Mouse (Mus musculus): Measurements from ENCODE around the gene Tinag. TPM values are rescaled to one million over a fixed set of nuclear protein-coding genes. Genes with fewer than 3 reads are reported as not detected.
"Not testable (repeated sequence)": the region's sequence is repeated elsewhere in the genome, so short reads cannot be mapped to it uniquely, and the experiment has no call there.

Tinag gene
- polyA plus RNA-seq (2014; fragmentation: Nextera tagmentation; extraction: Ambion mirVana) = 0.09 and 0.25 TPM in 2 replicates

GRCm38 (mm10) chr9:77045585-77045984 is at the start of gene Tinag:
Gene Tinag (minus strand): TSS chr9:77045794.
- no peak for ATAC-seq (ENCODE audit: low FRiP score)
- 64% methylated on average over 2 of the region's 2 CpGs for WGBS

GRCm38 (mm10) chr9:77083221-77083620 is 37.6 kb upstream of the Tinag start:
- not testable (repeated sequence) for H3K4me3 ChIP-seq (ENCODE audit: low read depth, low read length); ATAC-seq (ENCODE audit: low FRiP score); H3K27me3 ChIP-seq (ENCODE audit: control insufficient read depth, insufficient read depth, low read length); H3K9me3 ChIP-seq (ENCODE audit: control insufficient read depth, low read length); H3K36me3 ChIP-seq (ENCODE audit: control insufficient read depth, insufficient read depth, low read length); H3K27ac ChIP-seq (ENCODE audit: low read depth, low read length); H3K4me1 ChIP-seq (replicated peaks; ENCODE audit: control insufficient read depth, insufficient read depth, low read length); H3K4me2 ChIP-seq (replicated peaks; ENCODE audit: low read depth, low read length); DNase-seq (ENCODE audit: low spot score); H3K9ac ChIP-seq (ENCODE audit: low read depth, low read length)
- WGBS = 90% methylated on average over 1 of the region's 1 CpGs

More at GRCm38 (mm10) chr9:77045585-77045984, at the start of gene Tinag:
- Histone ChIP-seq H3K4me1 (replicated peaks; ENCODE audit: control insufficient read depth, insufficient read depth, low read length) (no peaks in the 10 kb centered on the region), H3K4me3 (ENCODE audit: low read depth, low read length) (no peak within 1 kb of the TSS), H3K36me3 (ENCODE audit: control insufficient read depth, insufficient read depth, low read length) (no peaks in the 10 kb centered on the region), H3K27me3 (ENCODE audit: control insufficient read depth, insufficient read depth, low read length) (no peaks in the 10 kb centered on the region), H3K27ac (ENCODE audit: low read depth, low read length) (no peak within 1 kb of the TSS), H3K9me3 (ENCODE audit: control insufficient read depth, low read length) (no peaks in the 10 kb centered on the region), H3K9ac (ENCODE audit: low read depth, low read length) (no peak within 1 kb of the TSS), H3K4me2 (replicated peaks; ENCODE audit: low read depth, low read length) (no peak within 1 kb of the TSS)
- no peak for DNase-seq (ENCODE audit: low spot score)

DNA sequence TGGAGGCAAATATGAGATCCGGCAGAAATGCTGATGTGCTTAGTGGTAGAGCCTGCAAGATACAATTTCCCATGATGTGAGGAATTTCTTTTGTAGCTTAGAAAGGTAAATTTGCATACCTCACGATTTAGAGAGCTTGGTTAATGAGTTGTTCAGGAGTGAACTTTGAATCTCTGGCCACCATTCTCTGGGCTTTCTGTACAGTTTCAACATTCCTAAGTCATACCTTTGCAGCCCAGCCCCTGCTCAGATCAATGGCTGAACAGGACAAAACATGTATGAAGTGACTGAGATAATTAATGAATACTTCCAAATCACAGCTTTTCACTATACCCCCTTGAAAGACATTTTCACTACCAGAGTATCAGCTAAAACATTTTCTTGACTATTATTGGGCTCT is 26.1 kb upstream of the Tinag start:
- no peaks in the 10 kb centered on the region for H3K4me1 ChIP-seq (replicated peaks; ENCODE audit: control insufficient read depth, insufficient read depth, low read length)
- 82% methylated on average over 2 of the region's 2 CpGs for WGBS
- H3K27ac ChIP-seq (ENCODE audit: low read depth, low read length) = no peak overlapping the region
- no peaks in the 10 kb centered on the region for H3K27me3 ChIP-seq (ENCODE audit: control insufficient read depth, insufficient read depth, low read length)
- H3K9ac ChIP-seq (ENCODE audit: low read depth, low read length) = no peak overlapping the region
- ATAC-seq (ENCODE audit: low FRiP score) (no peak), DNase-seq (ENCODE audit: low spot score) (no peak)
- no peak overlapping the region for H3K4me2 ChIP-seq (replicated peaks; ENCODE audit: low read depth, low read length)
- no peaks in the 10 kb centered on the region for H3K9me3 ChIP-seq (ENCODE audit: control insufficient read depth, low read length)
- H3K4me3 ChIP-seq (ENCODE audit: low read depth, low read length) = no peak overlapping the region
- no peaks in the 10 kb centered on the region for H3K36me3 ChIP-seq (ENCODE audit: control insufficient read depth, insufficient read depth, low read length)

- Histone ChIP-seq H3K4me2 (replicated peaks; ENCODE audit: low read depth, low read length) (no peak overlapping the region), H3K27ac (ENCODE audit: low read depth, low read length) (no peak overlapping the region), H3K36me3 (ENCODE audit: control insufficient read depth, insufficient read depth, low read length) (no peaks in the 10 kb centered on the region), H3K9ac (ENCODE audit: low read depth, low read length) (no peak overlapping the region), H3K4me3 (ENCODE audit: low read depth, low read length) (no peak overlapping the region), H3K9me3 (ENCODE audit: control insufficient read depth, low read length) (no peaks in the 10 kb centered on the region), H3K27me3 (ENCODE audit: control insufficient read depth, insufficient read depth, low read length) (no peaks in the 10 kb centered on the region), H3K4me1 (replicated peaks; ENCODE audit: control insufficient read depth, insufficient read depth, low read length) (no peaks in the 10 kb centered on the region)
- DNase-seq (ENCODE audit: low spot score) (no peak), ATAC-seq (ENCODE audit: low FRiP score) (no peak)
- WGBS = 89% methylated on average over 4 of the region's 4 CpGs
These were observed 11.0 kb upstream of the Tinag start for GRCm38 (mm10) chr9:77056611-77057010.

DNA sequence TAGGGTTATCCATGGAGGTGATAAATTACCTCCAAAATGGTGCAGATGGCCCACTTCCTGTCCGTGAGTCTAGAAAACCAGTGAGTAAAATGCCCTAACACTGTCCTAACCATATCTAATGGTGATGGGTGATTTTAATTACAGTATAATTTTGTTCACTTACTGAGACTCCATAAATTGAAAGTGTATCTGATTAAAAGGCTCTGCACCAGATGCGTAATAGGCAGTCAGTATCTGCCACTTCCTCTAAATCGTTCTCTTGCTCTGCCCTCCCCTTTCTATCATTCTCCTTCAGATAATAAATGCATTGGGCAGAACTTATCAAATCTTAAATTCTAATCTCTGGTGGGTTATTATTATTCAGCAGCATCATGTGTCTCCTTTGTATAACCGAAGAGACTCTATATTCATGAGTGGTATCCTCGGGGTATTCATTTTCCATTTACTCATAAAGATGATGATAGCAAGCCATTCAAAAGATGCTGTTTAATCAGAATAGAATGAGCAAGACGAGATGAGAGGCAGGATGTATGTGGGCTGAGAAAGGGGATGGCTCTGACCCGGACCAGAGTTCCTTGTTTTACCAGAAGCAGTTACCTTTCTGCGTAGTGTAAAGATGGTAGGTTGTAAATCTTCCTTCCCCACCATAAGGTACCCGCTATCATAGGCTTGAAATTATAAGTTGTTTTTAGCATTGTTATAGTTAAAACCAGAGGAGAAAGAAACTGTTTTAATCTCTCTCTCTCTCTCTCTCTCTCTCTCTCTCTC is 9.0 kb upstream of the Tinag start:
- H3K9ac ChIP-seq (ENCODE audit: low read depth, low read length) = no peak overlapping the region
- DNase-seq (ENCODE audit: low spot score) (no peak), ATAC-seq (ENCODE audit: low FRiP score) (peak; percentile 70)
- H3K9me3 ChIP-seq (ENCODE audit: control insufficient read depth, low read length) = no peaks in the 10 kb centered on the region
- no peaks in the 10 kb centered on the region for H3K27me3 ChIP-seq (ENCODE audit: control insufficient read depth, insufficient read depth, low read length)
- no peaks in the 10 kb centered on the region for H3K36me3 ChIP-seq (ENCODE audit: control insufficient read depth, insufficient read depth, low read length)
- H3K4me1 ChIP-seq (replicated peaks; ENCODE audit: control insufficient read depth, insufficient read depth, low read length) = no peaks in the 10 kb centered on the region
- H3K4me2 ChIP-seq (replicated peaks; ENCODE audit: low read depth, low read length) = no peak overlapping the region
- WGBS = 81% methylated on average over 9 of the region's 9 CpGs
- H3K27ac ChIP-seq (ENCODE audit: low read depth, low read length) = no peak overlapping the region
- no peak overlapping the region for H3K4me3 ChIP-seq (ENCODE audit: low read depth, low read length)

- 78% methylated on average over 2 of the region's 2 CpGs for WGBS
- DNase-seq (ENCODE audit: low spot score) (no peak), ATAC-seq (ENCODE audit: low FRiP score) (no peak)
- Histone ChIP-seq H3K36me3 (ENCODE audit: control insufficient read depth, insufficient read depth, low read length) (no peaks in the 10 kb centered on the region), H3K27ac (ENCODE audit: low read depth, low read length) (no peak overlapping the region), H3K27me3 (ENCODE audit: control insufficient read depth, insufficient read depth, low read length) (no peaks in the 10 kb centered on the region), H3K4me3 (ENCODE audit: low read depth, low read length) (no peak overlapping the region), H3K9ac (ENCODE audit: low read depth, low read length) (no peak overlapping the region), H3K4me1 (replicated peaks; ENCODE audit: control insufficient read depth, insufficient read depth, low read length) (no peaks in the 10 kb centered on the region), H3K9me3 (ENCODE audit: control insufficient read depth, low read length) (no peaks in the 10 kb centered on the region), H3K4me2 (replicated peaks; ENCODE audit: low read depth, low read length) (no peak overlapping the region)
These were observed 5.8 kb upstream of the Tinag start for GRCm38 (mm10) chr9:77051406-77051805.

DNA sequence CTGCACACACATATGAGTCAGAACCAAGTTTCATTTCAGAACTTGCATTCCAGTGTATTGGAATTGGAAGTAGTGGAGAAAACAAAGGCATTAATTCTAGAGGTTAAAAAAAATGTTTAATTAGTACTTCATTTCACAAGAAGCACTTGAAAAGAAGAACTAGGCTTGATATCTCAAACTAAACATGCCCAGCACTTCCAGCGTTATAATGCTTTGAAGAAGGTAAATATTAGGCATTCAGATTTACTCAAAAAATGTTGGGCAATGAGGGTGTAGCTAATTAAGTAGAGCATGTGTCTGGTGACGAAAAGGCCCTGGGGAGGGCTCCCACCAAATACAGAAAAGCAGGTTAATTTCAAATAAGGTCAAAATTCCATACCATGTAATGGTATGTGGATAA is 4.1 kb upstream of the Tinag start:
- Histone ChIP-seq H3K4me3 (ENCODE audit: low read depth, low read length) (no peak overlapping the region), H3K36me3 (ENCODE audit: control insufficient read depth, insufficient read depth, low read length) (no peaks in the 10 kb centered on the region), H3K9ac (ENCODE audit: low read depth, low read length) (no peak overlapping the region), H3K4me1 (replicated peaks; ENCODE audit: control insufficient read depth, insufficient read depth, low read length) (no peaks in the 10 kb centered on the region), H3K27me3 (ENCODE audit: control insufficient read depth, insufficient read depth, low read length) (no peaks in the 10 kb centered on the region), H3K9me3 (ENCODE audit: control insufficient read depth, low read length) (no peaks in the 10 kb centered on the region), H3K4me2 (replicated peaks; ENCODE audit: low read depth, low read length) (no peak overlapping the region), H3K27ac (ENCODE audit: low read depth, low read length) (no peak overlapping the region)
- ATAC-seq (ENCODE audit: low FRiP score) (no peak), DNase-seq (ENCODE audit: low spot score) (no peak)
- WGBS = 90% methylated on average over 2 of the region's 2 CpGs

- no peaks in the 10 kb centered on the region for H3K4me1 ChIP-seq (replicated peaks; ENCODE audit: control insufficient read depth, insufficient read depth, low read length)
- ATAC-seq (ENCODE audit: low FRiP score) (no peak), DNase-seq (ENCODE audit: low spot score) (no peak)
- H3K4me3 ChIP-seq (ENCODE audit: low read depth, low read length) = no peak overlapping the region
- WGBS = 93% methylated on average over 5 of the region's 5 CpGs
- H3K27me3 ChIP-seq (ENCODE audit: control insufficient read depth, insufficient read depth, low read length) = no peaks in the 10 kb centered on the region
- no peak overlapping the region for H3K9ac ChIP-seq (ENCODE audit: low read depth, low read length)
- H3K9me3 ChIP-seq (ENCODE audit: control insufficient read depth, low read length) = no peaks in the 10 kb centered on the region
- no peaks in the 10 kb centered on the region for H3K36me3 ChIP-seq (ENCODE audit: control insufficient read depth, insufficient read depth, low read length)
- no peak overlapping the region for H3K27ac ChIP-seq (ENCODE audit: low read depth, low read length)
- H3K4me2 ChIP-seq (replicated peaks; ENCODE audit: low read depth, low read length) = no peak overlapping the region
These were observed 597 bp upstream of the Tinag start for GRCm38 (mm10) chr9:77046067-77046715.

GRCm38 (mm10) chr9:77035361-77035760 is 10.2 kb downstream of the Tinag start:
- ATAC-seq (ENCODE audit: low FRiP score) = no peak
- WGBS = 55% methylated on average over 2 of the region's 2 CpGs

More at GRCm38 (mm10) chr9:77035361-77035760, 10.2 kb downstream of the Tinag start:
- H3K9ac ChIP-seq (ENCODE audit: low read depth, low read length) = no peak overlapping the region
- H3K4me2 ChIP-seq (replicated peaks; ENCODE audit: low read depth, low read length) = no peak overlapping the region
- no peak for DNase-seq (ENCODE audit: low spot score)
- no peaks in the 10 kb centered on the region for H3K36me3 ChIP-seq (ENCODE audit: control insufficient read depth, insufficient read depth, low read length)
- H3K27me3 ChIP-seq (ENCODE audit: control insufficient read depth, insufficient read depth, low read length) = no peaks in the 10 kb centered on the region
- H3K9me3 ChIP-seq (ENCODE audit: control insufficient read depth, low read length) = no peaks in the 10 kb centered on the region
- no peaks in the 10 kb centered on the region for H3K4me1 ChIP-seq (replicated peaks; ENCODE audit: control insufficient read depth, insufficient read depth, low read length)
- H3K27ac ChIP-seq (ENCODE audit: low read depth, low read length) = no peak overlapping the region
- no peak overlapping the region for H3K4me3 ChIP-seq (ENCODE audit: low read depth, low read length)

Measured in hindbrain, embryonic 11.5 days (tissue).